Mouse (Mus musculus) heart, adult 2 months (tissue): ENCODE measurements around the gene B3gnt8.

Experiments used
- CTCF ChIP-seq: fragments of 200-600 bp; IDR thresholded peaks from 2 replicates; pipeline ENCODE4 v1.8.1; 2022; ENCODE audit warnings: antibody characterized with exemption, mild to moderate bottlenecking, moderate library complexity
- POLR2A ChIP-seq: fragments of 200-500 bp; IDR thresholded peaks from 2 replicates; pipeline ENCODE4 v1.6.1; 2011; ENCODE audit warnings: mild to moderate bottlenecking, low read depth, low read length, control low read depth; ENCODE audit not compliant: insufficient read depth

DNA sequence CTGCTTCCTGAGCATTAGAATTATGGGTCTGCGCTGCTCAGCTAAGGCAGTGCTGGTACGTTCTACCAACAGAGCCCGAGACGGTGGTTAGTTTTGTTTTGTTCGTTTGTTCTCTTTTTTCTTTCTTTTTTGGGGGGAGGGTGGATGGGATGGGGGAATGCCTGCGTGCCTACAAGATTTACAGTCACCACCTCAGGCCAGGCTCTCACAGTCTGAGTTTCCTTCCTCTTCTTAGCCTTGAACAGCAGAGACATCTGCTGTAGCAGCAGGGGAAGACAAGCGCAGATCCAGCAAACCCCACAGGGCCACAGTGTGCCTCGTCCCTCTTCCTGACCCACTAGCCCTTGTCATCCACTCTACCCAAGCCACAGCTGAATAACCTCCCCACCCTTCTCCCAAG lies 24.8 kb downstream of the B3gnt8 start:
- no peak for TF ChIP-seq POLR2A
- no peak for TF ChIP-seq CTCF
